Mouse (Mus musculus): Measurements from ENCODE around the gene Rtn4rl1. TPM values are rescaled to one million over a fixed set of nuclear protein-coding genes. Genes with fewer than 3 reads are reported as not detected.
A peak's percentile ranks its signal among the peaks of the same experiment; 100 is the strongest.
"Not testable (repeated sequence)": the region's sequence is repeated elsewhere in the genome, so short reads cannot be mapped to it uniquely, and the experiment has no call there.

Rtn4rl1 gene
- polyA plus RNA-seq, 1 experiment from 2014 or later: 18.7 TPM

DNA sequence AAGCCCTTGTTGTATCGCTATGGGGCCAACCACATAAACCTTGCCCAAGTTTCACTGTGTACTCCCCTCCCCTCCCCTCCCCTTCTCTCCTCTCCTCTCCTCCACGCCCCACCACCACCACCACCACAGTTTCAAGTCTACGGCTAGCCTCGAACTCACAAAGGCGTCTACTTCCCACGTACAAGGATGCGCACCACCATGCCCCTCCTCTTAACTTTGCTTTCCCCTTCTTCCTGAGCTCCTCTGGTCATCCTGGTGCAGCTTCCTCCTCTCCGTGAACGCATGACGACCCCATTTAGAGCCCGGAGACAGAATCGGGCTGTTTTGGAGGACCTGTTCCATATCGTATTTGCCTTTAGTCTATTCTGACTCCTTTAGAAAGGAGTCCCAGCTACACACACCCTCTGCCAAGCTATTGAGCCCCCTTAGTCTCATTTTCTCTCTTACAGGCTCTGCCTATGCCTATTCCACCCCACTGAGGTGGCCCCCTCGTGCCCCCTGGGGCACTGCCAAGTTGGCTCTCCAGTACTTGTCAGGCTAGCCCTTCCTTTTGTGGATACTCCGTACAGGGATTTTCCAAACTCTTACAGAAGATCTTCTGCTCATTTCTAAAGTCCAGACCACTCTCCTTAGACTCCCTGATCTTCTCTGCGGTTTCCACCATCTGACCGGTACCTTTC is 22.3 kb upstream of the Rtn4rl1 start:
- DNase-seq (ENCODE audit: low read depth, low spot score) (no peak), ATAC-seq (no peak)
- TF ChIP-seq CTCF (IDR thresholded peaks at IDR 0.05): no peak
- CTCF ChIA-PET: interaction anchor here (0.6 to 2.7 kb wide), 7 partner anchors 19 to 230 kb away, joined by 3 to 18 read pairs (median 4); no protein-coding TSS in a partner anchor
- POLR2A ChIA-PET: interaction anchor here (0.7 to 1.2 kb wide), 3 partner anchors 142 to 292 kb away, joined by 3 to 4 read pairs (median 3); partner anchors contain the start of genes Smg6 and Srr
- H3K27me3 ChIP-seq: no peaks in the 10 kb centered on the region
- in situ Hi-C loops (cut with MboI; ENCODE audit: low pct_unique_long_range_greater_than_20kb): loop anchor here (10.0 kb wide), 1 partner anchor 293 kb away; the partner anchor contains the start of gene Tlcd2

- POLR2A ChIA-PET: interaction anchor here (0.5 kb wide), 1 partner anchor 234 kb away, joined by 3 read pairs; no protein-coding TSS in a partner anchor
- no peaks in the 10 kb centered on the region for H3K27me3 ChIP-seq
- ATAC-seq (no peak), DNase-seq (ENCODE audit: low read depth, low spot score) (no peak)
- no peak for TF ChIP-seq CTCF (IDR thresholded peaks at IDR 0.05)
- CTCF ChIA-PET: interaction anchor here (1.0 kb wide), 1 partner anchor 191 kb away, joined by 3 read pairs; no protein-coding TSS in a partner anchor
- in situ Hi-C loops (cut with MboI; ENCODE audit: low pct_unique_long_range_greater_than_20kb): loop anchor here (10.0 kb wide), 1 partner anchor 292 kb away; the partner anchor contains the start of gene Tlcd2
These were observed 21.2 kb upstream of the Rtn4rl1 start for GRCm38 (mm10) chr11:75172151-75173094.

DNA sequence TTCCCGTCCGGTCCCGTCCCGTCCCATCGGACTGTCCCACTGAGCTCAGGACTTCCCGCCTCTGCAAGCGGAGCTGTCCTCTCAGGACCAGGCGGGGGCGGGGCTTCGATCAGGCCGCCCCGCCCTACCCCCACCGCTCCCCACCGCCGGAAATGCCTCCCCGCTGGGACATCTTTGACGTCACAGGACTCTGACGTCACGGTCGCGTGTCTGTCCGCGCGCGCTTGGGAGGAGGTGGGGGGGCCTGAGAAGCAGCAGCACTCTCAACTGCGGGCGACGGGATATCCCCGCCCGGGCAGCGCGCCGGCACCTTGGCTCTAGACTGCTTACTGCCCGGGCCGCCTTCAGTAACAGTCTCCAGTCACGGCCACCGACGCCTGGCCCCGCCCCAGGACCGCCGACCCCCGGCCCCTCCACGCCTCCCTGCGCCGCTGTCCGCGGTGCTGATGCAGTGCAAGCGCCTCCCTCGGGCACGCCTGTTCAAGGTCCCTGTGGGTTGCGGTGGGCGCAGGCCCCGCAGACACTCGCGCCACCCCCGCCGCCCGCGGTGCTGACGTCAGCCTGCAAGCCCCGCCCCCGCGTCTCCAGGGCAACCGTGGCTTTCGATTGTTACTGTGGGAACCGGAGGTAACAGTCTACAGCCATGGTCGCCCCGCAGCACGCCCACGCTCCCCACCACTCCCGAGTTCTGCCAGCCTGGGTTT is 20.3 kb upstream of the Rtn4rl1 start:
- in situ Hi-C loops (cut with MboI; ENCODE audit: low pct_unique_long_range_greater_than_20kb): loop anchor here (10.0 kb wide), 1 partner anchor 292 kb away; the partner anchor contains the start of gene Tlcd2
- ATAC-seq: peak; percentile 21
- no peak for TF ChIP-seq CTCF (IDR thresholded peaks at IDR 0.05)
- ChIA-PET POLR2A (interaction anchor here (0.5 kb wide), 1 partner anchor 235 kb away, joined by 3 read pairs; no protein-coding TSS in a partner anchor), CTCF (interaction anchor here (1.0 kb wide), 1 partner anchor 192 kb away, joined by 3 read pairs; no protein-coding TSS in a partner anchor)
- no peaks in the 10 kb centered on the region for H3K27me3 ChIP-seq
- no peak for DNase-seq (ENCODE audit: low read depth, low spot score)

DNA sequence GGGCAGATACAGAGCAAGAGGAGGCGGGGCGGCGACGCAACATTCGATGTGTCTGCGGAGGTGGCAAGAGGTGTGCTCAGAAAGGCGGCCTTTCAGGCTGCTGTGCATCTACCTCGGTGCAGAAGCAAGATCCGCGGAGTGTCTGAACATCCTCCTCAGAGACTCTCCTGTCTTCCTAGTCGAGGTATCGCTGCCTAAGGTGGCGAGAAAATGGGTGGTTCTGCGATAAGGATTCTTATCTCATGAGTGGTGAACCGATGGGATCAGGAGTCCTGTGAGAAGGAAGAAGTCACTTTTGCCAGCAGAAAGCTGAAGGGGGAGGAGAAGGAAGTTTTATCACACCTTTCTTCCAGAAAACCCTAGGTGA is 19.8 kb upstream of the Rtn4rl1 start:
- ChIA-PET POLR2A (no interaction called here), CTCF (no interaction called here)
- DNase-seq (ENCODE audit: low read depth, low spot score) (no peak), ATAC-seq (no peak)
- TF ChIP-seq CTCF (IDR thresholded peaks at IDR 0.05): no peak
- in situ Hi-C loops (cut with MboI; ENCODE audit: low pct_unique_long_range_greater_than_20kb): loop anchor here (10.0 kb wide), 1 partner anchor 291 kb away; the partner anchor contains the start of gene Tlcd2
- H3K27me3 ChIP-seq: no peaks in the 10 kb centered on the region

DNA sequence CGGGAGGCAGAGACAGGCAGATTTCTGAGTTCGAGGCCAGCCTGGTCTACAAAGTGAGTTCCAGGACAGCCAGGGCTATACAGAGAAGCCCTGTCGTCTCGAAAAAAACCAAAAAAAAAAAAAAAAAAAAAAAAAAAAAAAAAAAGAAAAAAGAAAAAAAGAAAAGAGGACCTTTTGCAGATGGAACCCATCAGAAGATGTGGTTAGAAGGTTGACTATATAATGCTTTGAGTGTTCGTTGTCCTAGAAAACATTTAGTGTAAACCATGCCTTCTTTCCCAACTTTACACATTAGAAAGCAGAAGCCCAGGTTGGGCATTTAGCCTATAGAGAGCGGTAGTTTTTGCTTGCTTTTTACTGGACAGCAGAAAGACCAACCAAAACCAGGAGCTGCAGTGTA is 19.0 kb upstream of the Rtn4rl1 start:
- ATAC-seq; H3K27me3 ChIP-seq; DNase-seq (ENCODE audit: low read depth, low spot score); POLR2A ChIA-PET: not testable (repeated sequence)
- in situ Hi-C loops (cut with MboI; ENCODE audit: low pct_unique_long_range_greater_than_20kb): loop anchor here (10.0 kb wide), 1 partner anchor 290 kb away; the partner anchor contains the start of gene Tlcd2
- CTCF ChIA-PET: interaction anchor here (1.2 kb wide), 1 partner anchor 10 kb away, joined by 4 read pairs; no protein-coding TSS in a partner anchor

GRCm38 (mm10) chr11:75178011-75178410 is 15.6 kb upstream of the Rtn4rl1 start:
- DNase-seq (ENCODE audit: low read depth, low spot score) (no peak), ATAC-seq (no peak)
- POLR2A ChIA-PET: interaction anchor here (1.3 to 1.7 kb wide), 3 partner anchors 13 to 22 kb away, joined by 3 to 7 read pairs (median 3); partner anchors contain the start of gene Dph1
- CTCF ChIA-PET: interaction anchor here (1.6 to 3.2 kb wide), 2 partner anchors 113 to 115 kb away, joined by 3 to 22 read pairs; no protein-coding TSS in a partner anchor
- TF ChIP-seq CTCF (IDR thresholded peaks at IDR 0.05): no peak
- H3K27me3 ChIP-seq: no peaks in the 10 kb centered on the region
- in situ Hi-C loops (cut with MboI; ENCODE audit: low pct_unique_long_range_greater_than_20kb): loop anchor here (10.0 kb wide), 1 partner anchor 287 kb away; the partner anchor contains the start of gene Tlcd2

- no peak for TF ChIP-seq CTCF (IDR thresholded peaks at IDR 0.05)
- ChIA-PET POLR2A (interaction anchor here (0.7 to 1.7 kb wide), 4 partner anchors 12 to 21 kb away, joined by 3 to 7 read pairs (median 3); partner anchors contain the start of genes Dph1 and Rtn4rl1), CTCF (interaction anchor here (0.6 to 3.2 kb wide), 6 partner anchors 13 to 226 kb away, joined by 3 to 22 read pairs (median 6); no protein-coding TSS in a partner anchor)
- ATAC-seq (peak; percentile 85), DNase-seq (ENCODE audit: low read depth, low spot score) (no peak)
- in situ Hi-C loops (cut with MboI; ENCODE audit: low pct_unique_long_range_greater_than_20kb): loop anchor here (10.0 kb wide), 1 partner anchor 286 kb away; the partner anchor contains the start of gene Tlcd2
- H3K27me3 ChIP-seq: no peaks in the 10 kb centered on the region
These were observed 14.8 kb upstream of the Rtn4rl1 start, which contains the start of gene Ovca2 for GRCm38 (mm10) chr11:75178672-75179208. Gene Ovca2, minus strand, starts transcription at chr11:75178835.

GRCm38 (mm10) chr11:75183917-75184570 is 9.5 kb upstream of the Rtn4rl1 start:
- no peak for TF ChIP-seq CTCF (IDR thresholded peaks at IDR 0.05)
- DNase-seq (ENCODE audit: low read depth, low spot score) (no peak), ATAC-seq (no peak)
- ChIA-PET CTCF (interaction anchor here (0.8 kb wide), 1 partner anchor 9 kb away, joined by 4 read pairs; no protein-coding TSS in a partner anchor), POLR2A (interaction anchor here (0.7 to 1.5 kb wide), 3 partner anchors 8 to 226 kb away, joined by 3 read pairs; no protein-coding TSS in a partner anchor)
- no peaks in the 10 kb centered on the region for H3K27me3 ChIP-seq
- in situ Hi-C loops (cut with MboI; ENCODE audit: low pct_unique_long_range_greater_than_20kb): loop anchor here (5.0 kb wide), 2 partner anchors 213 to 383 kb away; no protein-coding TSS in a partner anchor
